Mouse (Mus musculus) heart, postnatal 0 days (tissue): ENCODE results near the gene Lrrc27. TPM values are rescaled to one million over a fixed set of nuclear protein-coding genes. Genes with fewer than 3 reads are reported as not detected.

Experiments
- ATAC-seq: fragments of 200-750 bp; cut with Nextera tagmentation; 2 replicates; pipeline ENCODE4 v1.8.0; 2017; ENCODE audit warnings: low read depth, moderate number of reproducible peaks, moderate library complexity; ENCODE audit not compliant: insufficient read depth
- DNase-seq: peaks from one replicate; pipeline ENCODE4 v3.0.0-alpha.2; 2016; ENCODE audit warnings: low spot score
- H3K27ac ChIP-seq: fragments of 300-500 bp; sonication (generic); 2 replicates; pipeline ENCODE4 v1.5.1; 2014; ENCODE audit warnings: low read depth, mild to moderate bottlenecking
- H3K27me3 ChIP-seq: fragments of 300-500 bp; sonication (generic); 2 replicates; pipeline ENCODE4 v1.6.1; 2014; ENCODE audit warnings: low read length, mixed read lengths; ENCODE audit not compliant: control insufficient read depth, insufficient read depth
- H3K36me3 ChIP-seq: fragments of 300-500 bp; sonication (generic); replicated peaks from 2 replicates; pipeline ENCODE4 v1.6.1; 2014; ENCODE audit warnings: low read length, mixed read lengths; ENCODE audit not compliant: control insufficient read depth, insufficient read depth
- H3K4me1 ChIP-seq: fragments of 300-500 bp; sonication (generic); 2 replicates; pipeline ENCODE4 v1.6.1; 2014; ENCODE audit warnings: antibody characterized with exemption; ENCODE audit not compliant: control insufficient read depth, insufficient read depth
- H3K4me2 ChIP-seq: fragments of 300-500 bp; sonication (generic); 2 replicates; pipeline ENCODE4 v1.6.1; 2014; ENCODE audit warnings: low read depth, mild to moderate bottlenecking, low read length, moderate library complexity
- H3K4me3 ChIP-seq: fragments of 300-500 bp; sonication (generic); 2 replicates; pipeline ENCODE4 v1.5.1; 2014; ENCODE audit warnings: low read depth, low read length
- H3K9ac ChIP-seq: fragments of 300-500 bp; sonication (generic); replicated peaks from 2 replicates; pipeline ENCODE4 v1.6.1; 2014; ENCODE audit warnings: low read depth, low read length, mixed read lengths
- H3K9me3 ChIP-seq: fragments of 300-500 bp; sonication (generic); replicated peaks from 2 replicates; pipeline ENCODE4 v1.6.1; 2016; ENCODE audit warnings: low read length; ENCODE audit not compliant: control insufficient read depth
- CTCF ChIP-seq: IDR thresholded peaks from 2 replicates; pipeline ENCODE4 v1.5.1; 2016; ENCODE audit warnings: antibody characterized with exemption, control low read depth, low read depth
- EP300 ChIP-seq: IDR thresholded peaks from 2 replicates; pipeline ENCODE4 v1.6.1; 2016; ENCODE audit warnings: antibody characterized with exemption, low read depth
- WGBS: fragments of 180-500 bp; shearing (Covaris S2); extraction: QIAGEN DNeasy Blood & Tissue Kit; methylation state at CpG from one replicate; pipeline ENCODE4 v1.1.7; 2014; 5-methylcytosine and 5-hydroxymethylcytosine counted together
- polyA plus RNA-seq: library from polyadenylated mRNA; unstranded; fragments of >200 nt; fragmentation: Nextera tagmentation; extraction: Ambion mirVana; gene quantifications from 2 replicates; pipeline ENCODE4 v1.2.1, GENCODE M21; 2015
- total RNA-seq: library from RNA; depleted of rRNA; stranded (reverse); fragments of >200 nt; gene quantifications from 2 replicates; pipeline ENCODE4 v1.2.3, GENCODE M21; 2014; ENCODE audit warnings: low replicate concordance; rRNA removed

Lrrc27 gene
- total RNA-seq, result 1.9 and 2.9 TPM in 2 replicates
- polyA plus RNA-seq, result 3.9 and 5.0 TPM in 2 replicates

DNA sequence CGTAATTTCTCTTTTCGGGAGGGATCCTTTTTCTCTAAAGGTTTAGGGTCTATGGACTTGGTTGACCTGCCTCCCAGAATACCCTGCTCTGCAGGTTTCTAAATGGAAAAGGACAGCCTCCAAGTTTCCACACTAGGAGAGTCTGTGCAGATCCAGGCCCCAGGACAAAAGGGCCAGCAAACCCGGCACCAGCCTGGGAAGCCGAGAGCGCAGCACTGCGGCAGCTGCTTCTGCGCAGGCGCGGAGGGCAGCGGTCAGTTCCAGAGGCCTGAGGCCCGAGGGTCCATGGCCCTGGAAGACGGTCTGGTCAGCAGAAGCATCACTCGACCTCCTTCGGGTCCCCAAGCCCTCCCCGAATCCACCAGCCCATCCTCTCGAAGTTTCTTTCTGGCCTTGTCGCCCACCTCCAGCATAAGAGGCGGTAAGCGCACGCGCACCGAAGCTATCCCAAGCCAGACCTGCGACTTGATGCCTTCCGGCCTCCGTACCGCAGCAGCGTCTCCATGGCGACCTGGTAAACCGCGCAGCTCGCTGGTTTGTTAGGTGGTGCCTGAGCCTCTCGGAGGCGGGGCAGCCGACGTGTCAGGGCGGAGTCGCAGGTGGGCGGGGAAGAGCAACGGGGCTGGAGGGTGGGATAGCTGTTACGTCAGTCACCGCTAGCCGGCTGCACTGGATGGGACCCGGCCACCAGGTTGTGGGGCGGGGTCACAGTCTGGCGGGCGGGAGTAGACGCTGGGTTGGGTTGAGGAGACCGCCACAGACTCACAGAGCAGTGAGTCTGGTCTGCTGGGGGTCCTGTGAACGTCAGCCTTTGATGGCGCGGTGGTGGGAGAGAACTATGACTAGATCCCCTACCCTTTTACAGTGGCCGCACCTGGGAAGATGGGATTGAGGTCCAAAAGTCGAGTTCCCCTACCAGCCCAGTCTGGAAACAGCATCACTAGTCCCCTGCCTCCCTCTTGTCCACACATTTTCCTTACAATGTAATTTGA is at the start of gene Lrrc27, which contains the start of gene Stk32c:
TSS of gene Lrrc27 (plus strand) at position 235 of the 992 bp plus-strand sequence.
TSS of gene Stk32c (minus strand) at position 554 of the 992 bp plus-strand sequence.
- ATAC-seq, result peak; percentile 97
- TF ChIP-seq CTCF (0 out of 2 replicates have a peak, but pooled peaks have one; percentile 1), EP300 (peak; percentile 44; the same call in 1 of the 2 replicates)
- 2% methylated on average over 52 of the region's 53 CpGs for WGBS

DNA sequence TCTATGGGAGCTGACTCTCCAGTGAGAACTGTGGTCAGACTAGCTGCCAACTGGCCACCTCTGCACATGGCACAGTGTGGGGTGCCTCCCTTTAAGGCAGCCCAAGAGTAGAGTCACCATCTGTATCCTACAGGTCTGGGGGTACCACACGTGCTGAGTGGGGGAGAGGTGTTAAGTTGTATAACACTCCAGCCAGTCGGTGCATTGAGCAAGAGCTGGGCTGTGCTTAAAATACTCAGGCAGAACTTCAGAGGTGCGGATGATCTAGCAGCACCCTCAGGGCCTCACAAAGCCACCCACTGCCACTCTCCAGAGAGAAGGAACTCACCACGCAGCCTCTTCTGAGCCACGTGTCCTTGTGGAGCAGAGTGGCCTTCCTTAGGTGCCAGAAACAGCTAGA is 48.4 kb upstream of the Lrrc27 start:
- no peak for ATAC-seq
- H3K4me2 ChIP-seq, result no peak overlapping the region
- H3K9ac ChIP-seq, result no peak overlapping the region
- H3K4me3 ChIP-seq, result no peak overlapping the region
- H3K27me3 ChIP-seq, result no peaks in the 10 kb centered on the region
- H3K27ac ChIP-seq, result no peak overlapping the region
- H3K36me3 ChIP-seq, result no peaks in the 10 kb centered on the region
- TF ChIP-seq CTCF, result no peak
- TF ChIP-seq EP300, result no peak
- no peaks in the 10 kb centered on the region for H3K4me1 ChIP-seq
- DNase-seq, result no peak
- WGBS, result 55% methylated on average over 5 of the region's 5 CpGs
- peaks cover 15% of the 10 kb centered on the region for H3K9me3 ChIP-seq

More for the DNA sequence above, at the start of gene Lrrc27, which contains the start of gene Stk32c:
- no peaks in the 10 kb centered on the region for H3K36me3 ChIP-seq
- H3K4me1 ChIP-seq, result peaks cover 23% of the 10 kb centered on the region
- H3K27ac ChIP-seq, result peak within 1 kb of the TSS; percentile 84
- H3K27me3 ChIP-seq, result no peaks in the 10 kb centered on the region
- peak within 1 kb of the TSS; percentile 62 for H3K9ac ChIP-seq
- H3K9me3 ChIP-seq, result no peaks in the 10 kb centered on the region
- peak within 1 kb of the TSS; percentile 57 for H3K4me3 ChIP-seq
- peak; percentile 99 for DNase-seq
- H3K4me2 ChIP-seq, result peak within 1 kb of the TSS; percentile 71

DNA sequence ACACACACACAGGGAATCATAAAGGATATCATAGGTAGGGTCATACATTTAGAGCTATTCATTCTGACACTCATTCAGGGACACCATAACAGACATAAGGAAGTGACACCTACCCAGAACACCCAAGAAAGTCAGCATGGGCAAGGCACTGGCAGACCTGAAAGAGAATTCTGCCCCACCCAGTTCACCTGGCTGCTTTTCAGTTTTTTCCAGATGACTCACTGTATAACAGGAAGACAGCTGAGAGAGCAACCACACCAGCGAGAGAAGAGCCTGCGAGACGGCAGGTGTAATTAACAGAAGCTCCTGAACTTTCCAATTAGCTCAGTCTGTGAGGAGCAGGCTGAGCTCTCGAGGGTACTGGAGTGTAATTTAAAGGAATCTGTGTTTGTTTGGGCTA is 43.6 kb upstream of the Lrrc27 start:
- TF ChIP-seq EP300 (no peak), CTCF (no peak)
- Histone ChIP-seq H3K9ac (no peak overlapping the region), H3K9me3 (peaks cover 11% of the 10 kb centered on the region), H3K36me3 (no peaks in the 10 kb centered on the region), H3K4me2 (no peak overlapping the region), H3K4me1 (no peaks in the 10 kb centered on the region), H3K27me3 (no peaks in the 10 kb centered on the region), H3K27ac (no peak overlapping the region), H3K4me3 (no peak overlapping the region)
- ATAC-seq, result no peak
- 53% methylated on average over 4 of the region's 4 CpGs for WGBS
- no peak for DNase-seq

DNA sequence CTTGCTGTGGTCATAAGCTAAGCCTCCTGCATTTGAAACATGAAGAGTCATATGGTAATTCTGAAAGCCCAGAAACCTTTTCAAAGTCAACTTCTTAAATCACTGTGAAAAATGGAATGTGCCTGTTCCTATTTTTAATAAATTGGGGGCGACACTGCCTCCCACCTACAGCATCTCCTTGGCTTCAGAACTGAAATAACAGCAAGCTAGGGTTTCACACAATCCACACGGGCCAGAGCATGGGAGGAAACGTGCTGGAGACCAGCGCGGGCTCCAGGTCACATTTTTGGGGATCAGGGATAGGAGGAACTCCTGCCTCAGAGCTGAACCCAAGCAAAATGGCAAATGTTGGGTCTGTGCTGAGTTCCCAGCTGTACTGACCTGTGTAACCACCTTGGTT is 33.5 kb upstream of the Lrrc27 start:
- H3K4me3 ChIP-seq, result no peak overlapping the region
- no peaks in the 10 kb centered on the region for H3K4me1 ChIP-seq
- TF ChIP-seq EP300 (no peak), CTCF (no peak)
- H3K36me3 ChIP-seq, result no peaks in the 10 kb centered on the region
- no peaks in the 10 kb centered on the region for H3K27me3 ChIP-seq
- ATAC-seq (no peak), DNase-seq (no peak)
- WGBS, result 70% methylated on average over 5 of the region's 5 CpGs
- 0 out of 2 replicates have a peak, but pooled peaks cover 3% of the 10 kb centered on the region for H3K9me3 ChIP-seq
- H3K4me2 ChIP-seq, result no peak overlapping the region
- H3K27ac ChIP-seq, result no peak overlapping the region
- no peak overlapping the region for H3K9ac ChIP-seq

DNA sequence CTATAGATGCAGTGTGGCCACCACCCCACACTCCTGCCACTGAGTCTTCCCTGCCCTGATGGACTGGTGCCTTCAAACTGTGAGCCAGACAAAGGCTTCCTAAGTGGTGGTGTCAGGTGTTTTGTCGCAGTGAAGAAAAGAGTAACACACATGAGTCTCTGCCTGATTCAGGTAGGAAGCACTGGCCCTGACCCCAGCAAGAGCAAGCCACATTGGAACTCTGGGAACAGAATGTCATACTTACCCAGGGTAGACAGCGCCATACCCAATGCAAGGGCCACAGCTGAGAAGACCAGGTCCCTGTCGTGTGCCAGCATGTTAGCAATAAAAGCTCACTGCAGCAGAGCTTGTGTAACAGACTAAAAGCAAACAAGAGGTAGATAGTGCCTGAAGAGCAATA is 32.7 kb upstream of the Lrrc27 start:
- TF ChIP-seq EP300 (no peak), CTCF (no peak)
- no peak overlapping the region for H3K4me2 ChIP-seq
- H3K27ac ChIP-seq, result no peak overlapping the region
- DNase-seq, result no peak
- 84% methylated on average over 3 of the region's 3 CpGs for WGBS
- H3K4me3 ChIP-seq, result no peak overlapping the region
- no peaks in the 10 kb centered on the region for H3K4me1 ChIP-seq
- no peak for ATAC-seq
- 0 out of 2 replicates have a peak, but pooled peaks cover 3% of the 10 kb centered on the region for H3K27me3 ChIP-seq
- H3K36me3 ChIP-seq, result no peaks in the 10 kb centered on the region
- no peak overlapping the region for H3K9ac ChIP-seq
- H3K9me3 ChIP-seq, result 0 out of 2 replicates have a peak, but pooled peaks cover 3% of the 10 kb centered on the region
